Mouse (Mus musculus) olfactory bulb, adult 2 months (tissue): ENCODE data around the gene Myo5a.

Experiments
- CTCF ChIP-seq: fragments of 200-500 bp; IDR thresholded peaks from 2 replicates; pipeline ENCODE4 v1.5.1; 2012; ENCODE audit warnings: low read depth, mild to moderate bottlenecking, low read length, moderate library complexity; ENCODE audit not compliant: insufficient read depth
- POLR2A ChIP-seq: fragments of 200-500 bp; IDR thresholded peaks from 2 replicates; pipeline ENCODE4 v1.6.1; 2012; ENCODE audit warnings: mild to moderate bottlenecking, low read depth, low read length, moderate library complexity; ENCODE audit not compliant: insufficient read depth

- TF ChIP-seq CTCF (no peak), POLR2A (no peak)
These were observed 163.5 kb downstream of the Myo5a start for GRCm38 (mm10) chr9:75234271-75234741.
